ENCODE assay signal across 8 mouse cellular contexts in genomic region chr2:73386356-73387046, GRCm38 (mm10). TPM values are rescaled to one million over a fixed set of nuclear protein-coding genes. Genes with fewer than 3 reads are reported as not detected.
A peak's percentile ranks its signal among the peaks of the same experiment; 100 is the strongest.
DNase-seq lines count a peak whose midpoint lies in the region; ATAC-seq lines count a peak whose summit lies in the region.

Gene Gpr155 (minus strand): TSS chr2:73386572.

- ATAC-seq in megakaryocyte progenitor cell, adult 5-6 weeks (replicated peaks; ENCODE audit: poor library complexity): peak; percentile 85

- peak; percentile 100 for DNase-seq in adipocyte (ENCODE audit: low spot score)
- DNase-seq in embryo, embryonic 10 days (ENCODE audit: low spot score): peak; percentile 97
- peak; percentile 100 for DNase-seq in gastrocnemius, postnatal 10 days
- DNase-seq in induced T-regulatory cell, adult 2 months (ENCODE audit: low read depth): peak; percentile 99
- peak; percentile 98 for DNase-seq in left cerebral cortex, adult 9 months (ENCODE audit: low spot score in 2 of 2)
- DNase-seq in right cerebral cortex, postnatal 14 days: peak; percentile 98
- peak; percentile 99 to 100 for DNase-seq in urinary bladder, postnatal 36 days (ENCODE audit: low spot score in 2 of 2)

RNA-seq across cellular contexts. Expression of gene Gpr155, which starts in this region (rescaled TPM):
- total RNA-seq in gastrocnemius, postnatal 10 days (2021): 10 to 100 TPM; 11.9 to 12.0 TPM
- total RNA-seq in megakaryocyte progenitor cell, adult 5-6 weeks (2015): 1.0 and 1.1 TPM in 2 replicates
- total RNA-seq in megakaryocyte progenitor cell, adult 5-6 weeks (2017): 1.8 and 2.9 TPM in 2 replicates

Comparison
In these comparisons a context has a peak if more than half of its experiments do, and no peak if none do; other contexts are left out.
1. Peak in every context shown above with its lines: DNase-seq and ATAC-seq.